Mouse (Mus musculus) 3T3-L1 (cell line): ENCODE measurements at regions not wholly inside any gene's neighbourhood (a gene's known extent, or its start where the extent isn't known, plus 50 kb on each side); places are given as distances from the start of the nearest gene placed in this dataset.
A peak's percentile ranks its signal among the peaks of the same experiment; 100 is the strongest.

Experiments
- DNase-seq: peaks from one replicate; pipeline ENCODE4 v3.0.0-alpha.2; 2015; ENCODE audit warnings: low read depth, low spot score

GRCm38 (mm10) chr6:94911836-94912235 is 205.2 kb upstream of the Kbtbd8 start:
- peak; percentile 55 for DNase-seq

- DNase-seq = peak; percentile 60
Measured at GRCm38 (mm10) chr6:94911374-94911773, 205.7 kb upstream of the Kbtbd8 start.

GRCm38 (mm10) chr6:94900862-94901261 is 200.9 kb upstream of the Lrig1 start:
- no peak for DNase-seq

- no peak for DNase-seq
Measured at GRCm38 (mm10) chr6:94898881-94899280, 198.9 kb upstream of the Lrig1 start.

GRCm38 (mm10) chr6:94890165-94890564 is 190.2 kb upstream of the Lrig1 start:
- peak; percentile 57 for DNase-seq

GRCm38 (mm10) chr6:94889271-94889670 is 189.3 kb upstream of the Lrig1 start:
- DNase-seq = no peak

- DNase-seq = no peak
Measured at GRCm38 (mm10) chr6:94881139-94881538, 181.2 kb upstream of the Lrig1 start.

GRCm38 (mm10) chr6:94875841-94876240 is 175.9 kb upstream of the Lrig1 start:
- DNase-seq = no peak

- no peak for DNase-seq
Measured at GRCm38 (mm10) chr6:94875065-94875464, 175.1 kb upstream of the Lrig1 start.

- no peak for DNase-seq
Measured at GRCm38 (mm10) chr6:94874415-94874814, 174.5 kb upstream of the Lrig1 start.

- DNase-seq = no peak
Measured at GRCm38 (mm10) chr6:94867952-94868351, 168.0 kb upstream of the Lrig1 start.

GRCm38 (mm10) chr6:94865498-94865897 is 165.5 kb upstream of the Lrig1 start:
- no peak for DNase-seq

- DNase-seq = no peak
Measured at GRCm38 (mm10) chr6:94858121-94858621, 158.2 kb upstream of the Lrig1 start.

- peak; percentile 20 for DNase-seq
Measured at GRCm38 (mm10) chr6:94850121-94850520, 150.2 kb upstream of the Lrig1 start.

- DNase-seq = no peak
Measured at GRCm38 (mm10) chr6:94849533-94849932, 149.6 kb upstream of the Lrig1 start.

GRCm38 (mm10) chr6:94848437-94848836 is 148.5 kb upstream of the Lrig1 start:
- DNase-seq = no peak

- no peak for DNase-seq
Measured at GRCm38 (mm10) chr6:94845821-94846220, 145.9 kb upstream of the Lrig1 start.

GRCm38 (mm10) chr6:94842856-94843255 is 142.9 kb upstream of the Lrig1 start:
- DNase-seq = no peak

GRCm38 (mm10) chr6:94841881-94842280 is 141.9 kb upstream of the Lrig1 start:
- DNase-seq = no peak

- no peak for DNase-seq
Measured at GRCm38 (mm10) chr6:94835742-94836141, 135.8 kb upstream of the Lrig1 start.

GRCm38 (mm10) chr6:94834551-94834950 is 134.6 kb upstream of the Lrig1 start:
- DNase-seq = no peak

- no peak for DNase-seq
Measured at GRCm38 (mm10) chr6:94830801-94831200, 130.8 kb upstream of the Lrig1 start.

GRCm38 (mm10) chr6:94829246-94829645 is 129.3 kb upstream of the Lrig1 start:
- no peak for DNase-seq

- no peak for DNase-seq
Measured at GRCm38 (mm10) chr6:94826656-94827055, 126.7 kb upstream of the Lrig1 start.
